Mouse (Mus musculus): Measurements from ENCODE around the gene Gpx1.

GRCm38 (mm10) chr9:108296453-108297355 lies 42.0 kb upstream of the Gpx1 start, which contains the start of gene Amt:
- TF ChIP-seq CTCF (IDR thresholded peaks at IDR 0.05; ENCODE audit: borderline replicate concordance, extremely low read depth, insufficient read depth, insufficient read length) (no peak), POLR2A (IDR thresholded peaks at IDR 0.05; ENCODE audit: borderline replicate concordance, extremely low read depth, insufficient read depth, insufficient read length, poor library complexity, severe bottlenecking) (no peak)

Data from brain, embryonic 14.5 days (tissue).